Mouse (Mus musculus): Measurements from ENCODE around the gene Tbrg4.

DNA sequence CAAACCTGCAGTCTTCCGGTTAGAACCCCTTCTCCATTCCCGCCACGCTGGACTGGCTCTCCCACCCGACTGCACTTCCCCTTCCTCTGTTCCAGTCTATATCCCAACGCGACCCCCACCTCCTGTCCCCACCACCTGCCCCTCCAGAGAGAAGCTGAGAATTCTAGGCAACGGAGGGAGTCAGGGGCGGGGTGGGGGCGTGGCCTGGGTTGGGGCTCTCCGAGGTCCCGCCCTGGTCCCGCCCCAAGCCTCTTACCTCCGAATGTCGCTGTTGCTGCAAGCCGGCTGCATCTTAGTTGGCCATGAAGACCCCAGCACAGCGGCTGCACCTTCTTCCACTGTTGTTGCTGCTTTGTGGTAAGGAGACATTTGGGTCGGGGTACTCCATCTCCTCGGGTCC, 32.4 kb upstream of the Tbrg4 start, which contains the start of gene Ramp3:
- TF ChIP-seq CTCF (IDR thresholded peaks at IDR 0.05; ENCODE audit: borderline replicate concordance, control insufficient read depth, extremely low read depth, insufficient read depth, low read length, poor library complexity) (no peak), POLR2A (IDR thresholded peaks at IDR 0.05; ENCODE audit: control insufficient read depth, extremely low read depth, insufficient read depth, low read length, poor library complexity) (no peak)

All from thymus, adult 2 months (tissue).